Mouse (Mus musculus) MEL (cell line): Measurements from ENCODE around the gene Kmt2a.

Experiments used
- CTCF ChIP-seq, 3 experiments: IDR thresholded peaks in 2 of 3; conservative IDR thresholded peaks in 1 of 3; 2 replicates each; pipeline ENCODE4 v1.5.1; 2011 to 2012; ENCODE audit warnings: low read length in 3 of 3, low read depth in 2 of 3, mild to moderate bottlenecking in 2 of 3, improper control_type of control experiment in 1 of 3, inconsistent platforms in 1 of 3, mixed read lengths in 1 of 3, moderate library complexity in 1 of 3; ENCODE audit not compliant: control insufficient read depth in 1 of 3, insufficient read depth in 1 of 3, poor library complexity in 1 of 3, severe bottlenecking in 1 of 3
- E2F4 ChIP-seq: IDR thresholded peaks from 2 replicates; pipeline ENCODE4 v1.6.1; 2011; ENCODE audit warnings: low read depth, low read length, improper control_type of control experiment, borderline replicate concordance
- EP300 ChIP-seq, 2 experiments: IDR thresholded peaks; 2 replicates each; pipeline ENCODE4 v1.6.1; 2011; ENCODE audit warnings: improper control_type of control experiment in 2 of 2, low read length in 2 of 2, low read depth in 1 of 2, mild to moderate bottlenecking in 1 of 2
- MAFK ChIP-seq: IDR thresholded peaks from 2 replicates; pipeline ENCODE4 v1.6.1; 2011; ENCODE audit warnings: low read depth, mild to moderate bottlenecking, low read length, improper control_type of control experiment, borderline replicate concordance
- MAX ChIP-seq: IDR thresholded peaks from 2 replicates; pipeline ENCODE4 v1.6.1; 2011; ENCODE audit warnings: low read length, improper control_type of control experiment
- POLR2A ChIP-seq, 2 experiments: IDR thresholded peaks; 2 replicates each; pipeline ENCODE4 v1.6.1; 2011 to 2012; ENCODE audit warnings: low read length in 2 of 2, mild to moderate bottlenecking in 2 of 2, control low read depth in 1 of 2, improper control_type of control experiment in 1 of 2, low read depth in 1 of 2, moderate library complexity in 1 of 2; ENCODE audit not compliant: control insufficient read depth in 1 of 2, insufficient read depth in 1 of 2, poor library complexity in 1 of 2
- SIN3A ChIP-seq: IDR thresholded peaks from 2 replicates; pipeline ENCODE4 v1.6.1; 2012; ENCODE audit warnings: low read length, improper control_type of control experiment, inconsistent platforms
- TAL1 ChIP-seq: IDR thresholded peaks from 2 replicates; pipeline ENCODE4 v1.6.1; 2012; ENCODE audit warnings: mild to moderate bottlenecking, inconsistent platforms, low read length, moderate library complexity, mixed read lengths
- TCF12 ChIP-seq: IDR thresholded peaks from 2 replicates; pipeline ENCODE4 v1.6.1; 2014; ENCODE audit warnings: low read depth, mild to moderate bottlenecking, inconsistent platforms, low read length, improper control_type of control experiment, moderate library complexity
- ZKSCAN1 ChIP-seq: IDR thresholded peaks from 2 replicates; pipeline ENCODE4 v1.6.1; 2012; ENCODE audit warnings: low read depth, mild to moderate bottlenecking, inconsistent platforms, low read length, improper control_type of control experiment, moderate library complexity
- ZNF384 ChIP-seq: IDR thresholded peaks from 2 replicates; pipeline ENCODE4 v1.6.1; 2012; ENCODE audit warnings: low read depth, mild to moderate bottlenecking, inconsistent platforms, low read length, improper control_type of control experiment

DNA sequence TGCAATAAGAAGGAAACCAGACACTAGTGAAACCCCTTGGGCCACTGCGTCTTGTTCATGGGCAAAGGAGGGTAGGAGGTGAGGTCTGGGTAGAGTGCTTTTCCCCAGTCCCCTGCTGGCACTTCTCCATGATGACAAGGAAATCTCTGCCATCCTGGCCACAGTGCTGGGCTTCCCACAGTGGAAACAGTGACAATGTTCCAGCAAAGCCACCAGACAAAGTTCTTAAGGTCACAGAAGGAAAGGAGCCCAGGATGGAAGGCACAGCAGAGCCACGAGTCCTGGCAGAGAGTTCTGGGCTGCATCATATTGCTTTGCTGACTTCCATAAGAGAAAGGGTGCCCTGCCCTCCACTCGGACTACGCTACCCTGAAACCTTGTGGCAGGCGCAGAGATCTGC is 75.6 kb downstream of the Kmt2a start:
- TF ChIP-seq ZKSCAN1, result no peak
- TF ChIP-seq CTCF (IDR thresholded peaks at IDR 0.05 in 2 of 3, conservative IDR thresholded peaks at IDR 0.05 in 1 of 3; ENCODE audit: control insufficient read depth in 1 of 3, insufficient read depth in 1 of 3, low read depth in 2 of 3, low read length in 3 of 3, poor library complexity in 1 of 3, severe bottlenecking in 1 of 3), result no peak
- TF ChIP-seq MAFK, result no peak
- TF ChIP-seq E2F4, result no peak
- TF ChIP-seq POLR2A (IDR thresholded peaks at IDR 0.05; ENCODE audit: control insufficient read depth in 1 of 2, insufficient read depth in 1 of 2, low read depth in 1 of 2, low read length in 2 of 2, poor library complexity in 1 of 2), result no peak
- no peak for TF ChIP-seq EP300 (IDR thresholded peaks at IDR 0.05; ENCODE audit: low read depth in 1 of 2, low read length in 2 of 2)
- TF ChIP-seq MAX, result no peak
- no peak for TF ChIP-seq TCF12
- TF ChIP-seq TAL1, result no peak
- TF ChIP-seq ZNF384, result no peak
- no peak for TF ChIP-seq SIN3A
